Mouse (Mus musculus) bone marrow macrophage, adult 2 months (primary cell): Measurements from ENCODE around the gene Crabp1.

Experiments used
- CTCF ChIP-seq: IDR thresholded peaks from 2 replicates; pipeline ENCODE4 v1.5.1; 2012; ENCODE audit warnings: low read depth, mild to moderate bottlenecking, low read length, moderate library complexity
- POLR2A ChIP-seq: IDR thresholded peaks from 2 replicates; pipeline ENCODE4 v1.6.1; 2012; ENCODE audit warnings: mild to moderate bottlenecking, low read depth, low read length, borderline replicate concordance

GRCm38 (mm10) chr9:54816508-54817201 lies 52.1 kb downstream of the Crabp1 start:
- TF ChIP-seq CTCF (no peak), POLR2A (no peak)
